Mouse (Mus musculus): ENCODE results near the gene Myo3b.

Gene Myo3b

GRCm38 (mm10) chr2:70128590-70128989 lies 89.7 kb downstream of the Myo3b start:
- DNase-seq (ENCODE audit: low spot score), result no peak

GRCm38 (mm10) chr2:70129566-70129965 lies 90.6 kb downstream of the Myo3b start:
- no peak for DNase-seq (ENCODE audit: low spot score)

- no peak for DNase-seq (ENCODE audit: low spot score)
Observed at GRCm38 (mm10) chr2:70133281-70133680, 94.4 kb downstream of the Myo3b start.

GRCm38 (mm10) chr2:70137226-70137998 lies 98.5 kb downstream of the Myo3b start:
- DNase-seq (ENCODE audit: low spot score), result no peak

GRCm38 (mm10) chr2:70143543-70144188 lies 104.7 kb downstream of the Myo3b start:
- DNase-seq (ENCODE audit: low spot score), result no peak

GRCm38 (mm10) chr2:70146993-70147581 lies 108.2 kb downstream of the Myo3b start:
- no peak for DNase-seq (ENCODE audit: low spot score)

- DNase-seq (ENCODE audit: low spot score), result no peak
Observed at GRCm38 (mm10) chr2:70148821-70149510, 110.0 kb downstream of the Myo3b start.

GRCm38 (mm10) chr2:70150399-70151035 lies 111.6 kb downstream of the Myo3b start:
- no peak for DNase-seq (ENCODE audit: low spot score)

GRCm38 (mm10) chr2:70151930-70152329 lies 113.0 kb downstream of the Myo3b start:
- no peak for DNase-seq (ENCODE audit: low spot score)

GRCm38 (mm10) chr2:70155226-70155836 lies 116.4 kb downstream of the Myo3b start:
- DNase-seq (ENCODE audit: low spot score), result no peak

GRCm38 (mm10) chr2:70159543-70159942 lies 120.6 kb downstream of the Myo3b start:
- DNase-seq (ENCODE audit: low spot score), result no peak

- no peak for DNase-seq (ENCODE audit: low spot score)
Observed at GRCm38 (mm10) chr2:70166231-70166630, 127.3 kb downstream of the Myo3b start.

GRCm38 (mm10) chr2:70167944-70168935 lies 129.3 kb downstream of the Myo3b start:
- DNase-seq (ENCODE audit: low spot score), result no peak

GRCm38 (mm10) chr2:70170469-70170868 lies 131.5 kb downstream of the Myo3b start:
- DNase-seq (ENCODE audit: low spot score), result no peak

- no peak for DNase-seq (ENCODE audit: low spot score)
Observed at GRCm38 (mm10) chr2:70176823-70177708, 138.1 kb downstream of the Myo3b start.

GRCm38 (mm10) chr2:70177709-70178030 lies 138.7 kb downstream of the Myo3b start:
- no peak for DNase-seq (ENCODE audit: low spot score)

GRCm38 (mm10) chr2:70178241-70178640 lies 139.3 kb downstream of the Myo3b start:
- no peak for DNase-seq (ENCODE audit: low spot score)

- no peak for DNase-seq (ENCODE audit: low spot score)
Observed at GRCm38 (mm10) chr2:70182150-70182670, 143.3 kb downstream of the Myo3b start.

GRCm38 (mm10) chr2:70187040-70187439 lies 148.1 kb downstream of the Myo3b start:
- no peak for DNase-seq (ENCODE audit: low spot score)
